Mouse (Mus musculus) heart, embryonic 12.5 days (tissue): ENCODE results near the gene Zfp853. TPM values are rescaled to one million over a fixed set of nuclear protein-coding genes. Genes with fewer than 3 reads are reported as not detected.

Experiments
- ATAC-seq: fragments of 200-750 bp; cut with Nextera tagmentation; 2 replicates; pipeline ENCODE4 v1.8.0; 2017; ENCODE audit warnings: moderate TSS enrichment, moderate library complexity; ENCODE audit not compliant: insufficient number of reproducible peaks, low FRiP score
- H3K27ac ChIP-seq: fragments of 300-500 bp; sonication (generic); 2 replicates; pipeline ENCODE4 v1.5.1; 2016; ENCODE audit warnings: mild to moderate bottlenecking, moderate library complexity; ENCODE audit not compliant: poor library complexity, severe bottlenecking
- H3K27me3 ChIP-seq: fragments of 300-500 bp; sonication (generic); replicated peaks from 2 replicates; pipeline ENCODE4 v1.6.1; 2016; ENCODE audit warnings: mild to moderate bottlenecking, moderate library complexity
- H3K36me3 ChIP-seq: fragments of 300-500 bp; sonication (generic); 2 replicates; pipeline ENCODE4 v1.6.1; 2016; ENCODE audit warnings: mild to moderate bottlenecking, moderate library complexity
- H3K4me1 ChIP-seq: fragments of 300-500 bp; sonication (generic); replicated peaks from 2 replicates; pipeline ENCODE4 v1.6.1; 2016; ENCODE audit warnings: mild to moderate bottlenecking
- H3K4me2 ChIP-seq: fragments of 300-500 bp; sonication (generic); 2 replicates; pipeline ENCODE4 v1.6.1; 2016; ENCODE audit warnings: mild to moderate bottlenecking, moderate library complexity
- H3K4me3 ChIP-seq: fragments of 300-500 bp; sonication (generic); 2 replicates; pipeline ENCODE4 v1.5.1; 2016; ENCODE audit warnings: mild to moderate bottlenecking
- H3K9ac ChIP-seq: fragments of 300-500 bp; sonication (generic); 2 replicates; pipeline ENCODE4 v1.6.1; 2016; ENCODE audit warnings: mild to moderate bottlenecking, moderate library complexity
- H3K9me3 ChIP-seq: fragments of 300-500 bp; sonication (generic); replicated peaks from 2 replicates; pipeline ENCODE4 v1.6.1; 2016; ENCODE audit warnings: mild to moderate bottlenecking, moderate library complexity
- WGBS: fragments of 180-500 bp; shearing (Covaris S2); methylation state at CpG from one replicate; pipeline ENCODE4 v1.1.7; 2016; 5-methylcytosine and 5-hydroxymethylcytosine counted together
- polyA plus RNA-seq: library from polyadenylated mRNA; unstranded; fragments of >200 nt; fragmentation: Nextera tagmentation; extraction: Ambion mirVana; gene quantifications from 2 replicates; pipeline ENCODE4 v1.2.1, GENCODE M21; 2016

Gene Zfp853
- polyA plus RNA-seq, 1 experiment from 2014 or later = not detected

GRCm38 (mm10) chr5:143253186-143253880 is 40.1 kb downstream of the Zfp853 start:
- H3K4me1 ChIP-seq = peaks cover 24% of the 10 kb centered on the region
- H3K4me2 ChIP-seq = peak overlapping the region; percentile 90
- WGBS = 2% methylated on average over 103 of the region's 103 CpGs
- H3K27ac ChIP-seq = no peak overlapping the region
- peaks cover 93% of the 10 kb centered on the region for H3K27me3 ChIP-seq
- H3K9ac ChIP-seq = peak overlapping the region; percentile 44
- H3K9me3 ChIP-seq = no peaks in the 10 kb centered on the region
- H3K4me3 ChIP-seq = peak overlapping the region; percentile 47
- no peak for ATAC-seq
- peaks cover 15% of the 10 kb centered on the region for H3K36me3 ChIP-seq

- Histone ChIP-seq H3K4me3 (peak overlapping the region; percentile 47), H3K9ac (no peak overlapping the region), H3K27ac (no peak overlapping the region), H3K36me3 (peaks cover 18% of the 10 kb centered on the region), H3K4me2 (peak overlapping the region; percentile 90), H3K9me3 (no peaks in the 10 kb centered on the region), H3K27me3 (peaks cover 87% of the 10 kb centered on the region), H3K4me1 (peaks cover 24% of the 10 kb centered on the region)
- 10% methylated on average over 18 of the region's 18 CpGs for WGBS
- ATAC-seq = no peak
Observed at GRCm38 (mm10) chr5:143252791-143253185, 40.6 kb downstream of the Zfp853 start.

GRCm38 (mm10) chr5:143252039-143252438 is 41.4 kb downstream of the Zfp853 start:
- H3K36me3 ChIP-seq = peaks cover 21% of the 10 kb centered on the region
- ATAC-seq = no peak
- H3K27me3 ChIP-seq = peaks cover 80% of the 10 kb centered on the region
- H3K27ac ChIP-seq = no peak overlapping the region
- no peak overlapping the region for H3K9ac ChIP-seq
- H3K9me3 ChIP-seq = no peaks in the 10 kb centered on the region
- WGBS = 62% methylated on average over 6 of the region's 6 CpGs
- H3K4me2 ChIP-seq = no peak overlapping the region
- peaks cover 24% of the 10 kb centered on the region for H3K4me1 ChIP-seq
- no peak overlapping the region for H3K4me3 ChIP-seq

- Histone ChIP-seq H3K9me3 (peaks cover 14% of the 10 kb centered on the region), H3K36me3 (peaks cover 83% of the 10 kb centered on the region), H3K27ac (no peak overlapping the region), H3K27me3 (peaks cover 10% of the 10 kb centered on the region), H3K4me3 (no peak overlapping the region), H3K4me1 (no peaks in the 10 kb centered on the region), H3K4me2 (no peak overlapping the region), H3K9ac (no peak overlapping the region)
- ATAC-seq = no peak
- WGBS = 95% methylated on average over 26 of the region's 26 CpGs
Observed at GRCm38 (mm10) chr5:143244926-143245325, 48.5 kb downstream of the Zfp853 start.

Other genes with a start within 250 kb of the Zfp853 start
- 38.7 and 40.4 TPM in 2 replicates for gene Rnf216, start 180.6 kb downstream of the Zfp853 start, polyA plus RNA-seq
- not detected in 2 replicates for gene Olfr718-ps1, start 146.0 kb downstream of the Zfp853 start, polyA plus RNA-seq
- gene Rbak, start 112.8 kb downstream of the Zfp853 start, polyA plus RNA-seq = 8.8 and 9.0 TPM in 2 replicates
- not detected in 2 replicates for gene Spdye4b, start 112.6 kb downstream of the Zfp853 start, polyA plus RNA-seq
- gene Spdye4a, start 66.7 kb downstream of the Zfp853 start, polyA plus RNA-seq = not detected in 2 replicates
- gene Zfp12, start 58.5 kb downstream of the Zfp853 start, polyA plus RNA-seq = 10.3 and 11.3 TPM in 2 replicates
- gene Zfp316, start 23.6 kb downstream of the Zfp853 start, polyA plus RNA-seq = 4.6 and 4.9 TPM in 2 replicates
- 26.9 and 27.6 TPM in 2 replicates for gene E130309D02Rik, start 21.7 kb upstream of the Zfp853 start, polyA plus RNA-seq
- gene Zdhhc4, start 35.6 kb upstream of the Zfp853 start, polyA plus RNA-seq = 51.9 and 56.5 TPM in 2 replicates
- gene Grid2ip, start 63.7 kb upstream of the Zfp853 start, polyA plus RNA-seq = 0.14 and 0.51 TPM in 2 replicates
- gene Kdelr2, start 110.2 kb upstream of the Zfp853 start, polyA plus RNA-seq = 285 TPM in 2 replicates
- 10.6 TPM in 2 replicates for gene Daglb, start 171.0 kb upstream of the Zfp853 start, polyA plus RNA-seq
- 401 and 418 TPM in 2 replicates for gene Rac1, start 234.4 kb upstream of the Zfp853 start, polyA plus RNA-seq